ENCODE assay signal across 14 mouse cellular contexts in genomic region chr7:117709901-117710607, GRCm38 (mm10).
A peak's percentile ranks its signal among the peaks of the same experiment; 100 is the strongest.
DNase-seq lines count a peak whose midpoint lies in the region; ATAC-seq and TF ChIP-seq lines count a peak whose summit lies in the region.
"Had no signal": no experiment of that assay in that cellular context is flagged by ENCODE, and none has a peak within 500 bp of the region (broad histone marks: within the 10 kb centered on the region; RNA-seq: fewer than 3 reads in every experiment).

No protein-coding gene starts in this region.

- peak; percentile 4 to 6 for DNase-seq in adrenal gland, postnatal 36 days
- no peak for DNase-seq in adrenal gland, postnatal 4 days (ENCODE audit: low spot score in 2 of 2)
- peak; percentile 23 for DNase-seq in limb, embryonic 11.5 days (ENCODE audit: low spot score)
- no peak for DNase-seq in limb, embryonic 10.5 days (ENCODE audit: low spot score)
- DNase-seq in brain, embryonic 14.5 days (ENCODE audit: low read depth), result no peak
- DNase-seq in layer of hippocampus, adult 9-11 months, result peak; percentile 49
- no peak for DNase-seq in spleen, postnatal 10 days (ENCODE audit: low spot score in 2 of 2)
- no peak for DNase-seq in adipocyte (ENCODE audit: low spot score)
- DNase-seq: gastrocnemius, postnatal 14 days; heart, postnatal 14 days; lung, adult 18-20 months had no signal

- no peak overlapping the region for H3K4me3 ChIP-seq in limb, embryonic 11.5 days (ENCODE audit: low read depth, low read length)
- no peak overlapping the region for H3K4me3 ChIP-seq in limb, embryonic 10.5 days
- H3K4me3 ChIP-seq: embryonic facial prominence, embryonic 13.5 days; midbrain, embryonic 13.5 days had no signal

- TF ChIP-seq POLR2A in brain, embryonic 14.5 days (IDR thresholded peaks at IDR 0.05; ENCODE audit: borderline replicate concordance, extremely low read depth, insufficient read depth, insufficient read length, poor library complexity, severe bottlenecking), result no peak

- no peaks in the 10 kb centered on the region for H3K9me3 ChIP-seq in limb, embryonic 11.5 days (ENCODE audit: control insufficient read depth, low read length)
- H3K9me3 ChIP-seq in limb, embryonic 10.5 days (replicated peaks), result no peaks in the 10 kb centered on the region
- H3K9me3 ChIP-seq: embryonic facial prominence, embryonic 13.5 days; midbrain, embryonic 13.5 days had no signal

- H3K4me1 ChIP-seq in limb, embryonic 11.5 days (ENCODE audit: control insufficient read depth, insufficient read depth, low read length), result no peaks in the 10 kb centered on the region
- peaks cover 5% of the 10 kb centered on the region; the same call in 1 of the 2 replicates for H3K4me1 ChIP-seq in limb, embryonic 10.5 days
- H3K4me1 ChIP-seq: embryonic facial prominence, embryonic 13.5 days; midbrain, embryonic 13.5 days had no signal

- H3K9ac ChIP-seq in limb, embryonic 11.5 days (ENCODE audit: low read length), result no peak overlapping the region
- H3K9ac ChIP-seq: embryonic facial prominence, embryonic 13.5 days; midbrain, embryonic 13.5 days had no signal

- H3K4me2 ChIP-seq in limb, embryonic 11.5 days (ENCODE audit: low read depth, severe bottlenecking), result no peak overlapping the region
- H3K4me2 ChIP-seq: embryonic facial prominence, embryonic 13.5 days; midbrain, embryonic 13.5 days had no signal

- peak; percentile 62; the same call in 1 of the 2 replicates for ATAC-seq in limb, embryonic 11.5 days (ENCODE audit: insufficient number of reproducible peaks, low FRiP score, low TSS enrichment, low read depth)
- ATAC-seq: intestine, embryonic 16.5 days; midbrain, embryonic 13.5 days had no signal

- no peaks in the 10 kb centered on the region for H3K36me3 ChIP-seq in limb, embryonic 11.5 days (ENCODE audit: control insufficient read depth, insufficient read depth, low read length)
- H3K36me3 ChIP-seq in limb, embryonic 10.5 days, result no peaks in the 10 kb centered on the region
- H3K36me3 ChIP-seq: embryonic facial prominence, embryonic 13.5 days; midbrain, embryonic 13.5 days had no signal

- H3K27ac ChIP-seq in limb, embryonic 11.5 days (replicated peaks; ENCODE audit: low read depth, low read length), result no peak overlapping the region
- no peak overlapping the region for H3K27ac ChIP-seq in limb, embryonic 10.5 days
- H3K27ac ChIP-seq: embryonic facial prominence, embryonic 13.5 days; midbrain, embryonic 13.5 days had no signal

- 50% methylated on average over 10 of the region's 10 CpGs for WGBS in limb, embryonic 11.5 days
- WGBS in limb, embryonic 10.5 days, result 60% methylated on average over 10 of the region's 10 CpGs

- no peaks in the 10 kb centered on the region for H3K27me3 ChIP-seq in limb, embryonic 11.5 days (ENCODE audit: control insufficient read depth, insufficient read depth, low read length)
- H3K27me3 ChIP-seq in limb, embryonic 10.5 days (ENCODE audit: low read depth, poor library complexity, severe bottlenecking), result no peaks in the 10 kb centered on the region
- H3K27me3 ChIP-seq: embryonic facial prominence, embryonic 13.5 days; midbrain, embryonic 13.5 days had no signal

- peak; percentile 8; the same call in 1 of the 2 replicates for TF ChIP-seq CTCF in brain, embryonic 14.5 days (IDR thresholded peaks at IDR 0.05; ENCODE audit: borderline replicate concordance, extremely low read depth, insufficient read depth, insufficient read length)

Comparison
In these comparisons a context has a peak if more than half of its experiments do, and no peak if none do; other contexts are left out.
1. DNase-seq: peak in adrenal gland, postnatal 36 days (2 of 2), limb, embryonic 11.5 days (single experiment) and layer of hippocampus, adult 9-11 months (single experiment); none in adrenal gland, postnatal 4 days (0 of 2), limb, embryonic 10.5 days (single experiment), brain, embryonic 14.5 days (single experiment), spleen, postnatal 10 days (0 of 2) and adipocyte (single experiment).